Mouse (Mus musculus) midbrain, postnatal 0 days (tissue): ENCODE results near the gene Gpsm1. TPM values are rescaled to one million over a fixed set of nuclear protein-coding genes. Genes with fewer than 3 reads are reported as not detected.

Experiments used
- ATAC-seq: fragments of 200-750 bp; cut with Nextera tagmentation; 2 replicates; pipeline ENCODE4 v1.8.0; 2017; ENCODE audit warnings: moderate number of reproducible peaks, mild to moderate bottlenecking, moderate TSS enrichment, moderate library complexity; ENCODE audit not compliant: low FRiP score
- DNase-seq: peaks from one replicate; pipeline ENCODE4 v3.0.0-alpha.2; 2015; ENCODE audit warnings: low spot score
- H3K27ac ChIP-seq: fragments of 300-500 bp; sonication (generic); 2 replicates; pipeline ENCODE4 v1.5.1; 2014; ENCODE audit warnings: low read depth, mild to moderate bottlenecking, low read length, mixed read lengths
- H3K27me3 ChIP-seq: fragments of 300-500 bp; sonication (generic); 2 replicates; pipeline ENCODE4 v1.6.1; 2014; ENCODE audit warnings: low read length, control low read depth, mixed read lengths; ENCODE audit not compliant: insufficient read depth
- H3K36me3 ChIP-seq: fragments of 300-500 bp; sonication (generic); 2 replicates; pipeline ENCODE4 v1.6.1; 2014; ENCODE audit warnings: low read length, control low read depth, mixed read lengths; ENCODE audit not compliant: insufficient read depth
- H3K4me1 ChIP-seq: fragments of 300-500 bp; sonication (generic); 2 replicates; pipeline ENCODE4 v1.6.1; 2014; ENCODE audit warnings: mild to moderate bottlenecking, control low read depth, antibody characterized with exemption, low read length, mixed read lengths; ENCODE audit not compliant: insufficient read depth
- H3K4me2 ChIP-seq: fragments of 300-500 bp; sonication (generic); 2 replicates; pipeline ENCODE4 v1.6.1; 2014; ENCODE audit warnings: low read depth, mild to moderate bottlenecking, low read length, mixed read lengths; ENCODE audit not compliant: poor library complexity, severe bottlenecking
- H3K4me3 ChIP-seq: fragments of 300-500 bp; sonication (generic); 2 replicates; pipeline ENCODE4 v1.5.1; 2014; ENCODE audit warnings: low read depth, mild to moderate bottlenecking, low read length, moderate library complexity
- H3K9ac ChIP-seq: fragments of 300-500 bp; sonication (generic); replicated peaks from 2 replicates; pipeline ENCODE4 v1.6.1; 2014; ENCODE audit warnings: mild to moderate bottlenecking, low read length, moderate library complexity, mixed read lengths; ENCODE audit not compliant: poor library complexity, severe bottlenecking
- H3K9me3 ChIP-seq: fragments of 300-500 bp; sonication (generic); 2 replicates; pipeline ENCODE4 v1.6.1; 2016; ENCODE audit warnings: low read length, control low read depth
- CTCF ChIP-seq: IDR thresholded peaks from 2 replicates; pipeline ENCODE4 v1.5.1; 2016; ENCODE audit warnings: antibody characterized with exemption, mild to moderate bottlenecking
- WGBS: fragments of 180-500 bp; shearing (Covaris S2); extraction: QIAGEN DNeasy Blood & Tissue Kit; methylation state at CpG from one replicate; pipeline ENCODE4 v1.1.7; 2014; 5-methylcytosine and 5-hydroxymethylcytosine counted together
- polyA plus RNA-seq: library from polyadenylated mRNA; unstranded; fragments of >200 nt; fragmentation: Nextera tagmentation; extraction: Ambion mirVana; gene quantifications from 2 replicates; pipeline ENCODE4 v1.2.1, GENCODE M21; 2015
- total RNA-seq: library from RNA; depleted of rRNA; stranded (reverse); fragments of >200 nt; gene quantifications from 2 replicates; pipeline ENCODE4 v1.2.3, GENCODE M21; 2014

The Gpsm1 gene
- total and polyA plus RNA-seq, 2 experiments from 2014 or later, result 163 to 286 TPM

- H3K9me3 ChIP-seq, result no peaks in the 10 kb centered on the region
- H3K9ac ChIP-seq, result peak overlapping the region; percentile 98
- H3K4me3 ChIP-seq, result peak overlapping the region; percentile 83
- ATAC-seq (no peak), DNase-seq (peak; percentile 66)
- 60% methylated on average over 13 of the region's 13 CpGs for WGBS
- H3K4me1 ChIP-seq, result peaks cover 23% of the 10 kb centered on the region
- peak overlapping the region; percentile 91 for H3K27ac ChIP-seq
- no peaks in the 10 kb centered on the region for H3K27me3 ChIP-seq
- peak overlapping the region; percentile 94 for H3K4me2 ChIP-seq
- no peak for TF ChIP-seq CTCF
- no peaks in the 10 kb centered on the region for H3K36me3 ChIP-seq
Measured at GRCm38 (mm10) chr2:26314281-26315071, 839 bp upstream of the Gpsm1 start.

DNA sequence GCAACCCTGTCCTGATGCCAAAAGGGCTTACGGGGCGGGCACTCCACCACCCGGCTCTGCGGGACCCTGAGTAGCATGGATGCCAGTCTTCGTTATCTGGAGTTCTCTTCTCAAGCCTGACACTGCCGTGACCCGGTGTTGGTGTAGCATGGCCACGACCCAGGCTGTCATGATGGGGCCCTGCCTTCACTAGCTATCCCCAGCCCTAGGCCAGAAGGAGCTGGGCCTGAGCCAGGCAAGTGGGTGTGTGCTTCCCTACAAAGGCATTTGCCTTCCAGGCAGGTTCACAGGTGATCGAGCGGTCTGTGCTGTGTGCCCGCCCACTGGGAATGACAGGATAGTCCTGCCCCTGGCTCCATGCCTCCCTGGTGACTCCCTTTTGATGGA, 603 bp downstream of the Gpsm1 start:
- no peaks in the 10 kb centered on the region for H3K9me3 ChIP-seq
- H3K4me3 ChIP-seq, result peak overlapping the region; percentile 83
- H3K9ac ChIP-seq, result peak overlapping the region; percentile 98
- DNase-seq, result peak; percentile 45
- H3K27me3 ChIP-seq, result no peaks in the 10 kb centered on the region
- 1% methylated on average over 11 of the region's 11 CpGs for WGBS
- no peaks in the 10 kb centered on the region for H3K36me3 ChIP-seq
- peaks cover 23% of the 10 kb centered on the region for H3K4me1 ChIP-seq
- H3K4me2 ChIP-seq, result peak overlapping the region; percentile 94
- no peak for TF ChIP-seq CTCF
- H3K27ac ChIP-seq, result peak overlapping the region; percentile 91
- ATAC-seq, result peak; percentile 65

GRCm38 (mm10) chr2:26316576-26317246, 1.4 kb downstream of the Gpsm1 start:
- Histone ChIP-seq H3K36me3 (no peaks in the 10 kb centered on the region), H3K9me3 (no peaks in the 10 kb centered on the region), H3K4me2 (peak overlapping the region; percentile 94), H3K4me3 (peak overlapping the region; percentile 83), H3K27me3 (no peaks in the 10 kb centered on the region), H3K27ac (peak overlapping the region; percentile 91), H3K4me1 (peaks cover 27% of the 10 kb centered on the region), H3K9ac (peak overlapping the region; percentile 98)
- 41% methylated on average over 9 of the region's 9 CpGs for WGBS
- no peak for TF ChIP-seq CTCF
- ATAC-seq (no peak), DNase-seq (peak; percentile 35)

DNA sequence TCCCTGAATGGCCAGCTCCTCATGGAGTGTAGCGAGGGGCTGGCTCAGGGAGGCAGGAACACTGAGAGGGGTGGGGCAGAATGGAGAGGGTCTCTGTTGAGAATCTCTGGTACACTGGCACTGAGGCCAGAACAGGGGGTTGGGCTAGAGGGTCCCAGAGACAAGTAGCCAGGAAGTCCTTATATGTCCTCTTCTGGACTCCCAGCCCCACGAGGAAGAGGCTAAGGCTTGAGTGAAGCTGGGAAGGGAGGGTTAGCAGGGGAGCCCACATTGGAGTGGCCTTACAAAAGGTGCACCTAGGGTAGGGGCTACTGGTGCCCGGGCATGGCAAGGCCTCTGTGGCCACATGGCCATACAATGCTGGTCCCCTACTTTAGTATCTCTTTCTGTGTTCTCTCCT, 2.1 kb downstream of the Gpsm1 start:
- H3K4me2 ChIP-seq, result peak overlapping the region; percentile 94
- H3K27me3 ChIP-seq, result no peaks in the 10 kb centered on the region
- no peaks in the 10 kb centered on the region for H3K9me3 ChIP-seq
- H3K9ac ChIP-seq, result peak overlapping the region; percentile 98
- peaks cover 27% of the 10 kb centered on the region for H3K4me1 ChIP-seq
- H3K4me3 ChIP-seq, result peak overlapping the region; percentile 83
- DNase-seq (no peak), ATAC-seq (no peak)
- H3K27ac ChIP-seq, result no peak overlapping the region
- H3K36me3 ChIP-seq, result peaks cover 2% of the 10 kb centered on the region; the same call in 1 of the 2 replicates
- WGBS, result 58% methylated on average over 3 of the region's 3 CpGs
- TF ChIP-seq CTCF, result no peak

- TF ChIP-seq CTCF, result no peak
- peaks cover 8% of the 10 kb centered on the region for H3K36me3 ChIP-seq
- 88% methylated on average over 3 of the region's 3 CpGs for WGBS
- H3K9ac ChIP-seq, result 0 out of 2 replicates have a peak overlapping the region, but pooled peaks have one; percentile 98
- no peak for DNase-seq
- H3K27ac ChIP-seq, result no peak overlapping the region
- ATAC-seq, result no peak
- no peaks in the 10 kb centered on the region for H3K9me3 ChIP-seq
- H3K4me2 ChIP-seq, result peak overlapping the region; percentile 94
- H3K27me3 ChIP-seq, result no peaks in the 10 kb centered on the region
- H3K4me1 ChIP-seq, result peaks cover 27% of the 10 kb centered on the region
- H3K4me3 ChIP-seq, result no peak overlapping the region; the same call in 1 of the 2 replicates
Measured at GRCm38 (mm10) chr2:26317991-26318672, 2.8 kb downstream of the Gpsm1 start.
